Mouse (Mus musculus) limb, embryonic 11.5 days (tissue): ENCODE measurements around the gene Tsga10. TPM values are rescaled to one million over a fixed set of nuclear protein-coding genes. Genes with fewer than 3 reads are reported as not detected.
A peak's percentile ranks its signal among the peaks of the same experiment; 100 is the strongest.
"Not testable (repeated sequence)": the region's sequence is repeated elsewhere in the genome, so short reads cannot be mapped to it uniquely, and the experiment has no call there.

Source experiments
- ATAC-seq: fragments of 200-750 bp; cut with Nextera tagmentation; 2 replicates; pipeline ENCODE4 v1.8.0; 2017; ENCODE audit warnings: low read depth; ENCODE audit not compliant: insufficient number of reproducible peaks, low FRiP score, low TSS enrichment
- DNase-seq: peaks from one replicate; pipeline ENCODE4 v3.0.0-alpha.2; 2015; ENCODE audit warnings: low spot score
- H3K27ac ChIP-seq: fragments of 300-500 bp; sonication (generic); replicated peaks from 2 replicates; pipeline ENCODE4 v1.5.1; 2014; ENCODE audit warnings: low read depth, mild to moderate bottlenecking, low read length
- H3K27me3 ChIP-seq: fragments of 300-500 bp; sonication (generic); 2 replicates; pipeline ENCODE4 v1.6.1; 2014; ENCODE audit warnings: mild to moderate bottlenecking, low read length, mixed read lengths; ENCODE audit not compliant: control insufficient read depth, insufficient read depth
- H3K36me3 ChIP-seq: fragments of 300-500 bp; sonication (generic); 2 replicates; pipeline ENCODE4 v1.6.1; 2014; ENCODE audit warnings: mild to moderate bottlenecking, low read length, moderate library complexity, mixed read lengths; ENCODE audit not compliant: control insufficient read depth, insufficient read depth
- H3K4me1 ChIP-seq: fragments of 300-500 bp; sonication (generic); 2 replicates; pipeline ENCODE4 v1.6.1; 2014; ENCODE audit warnings: low read length, mixed read lengths; ENCODE audit not compliant: control insufficient read depth, insufficient read depth
- H3K4me2 ChIP-seq: fragments of 300-500 bp; sonication (generic); 2 replicates; pipeline ENCODE4 v1.6.1; 2014; ENCODE audit warnings: low read depth, mild to moderate bottlenecking, moderate library complexity; ENCODE audit not compliant: severe bottlenecking
- H3K4me3 ChIP-seq: fragments of 300-500 bp; sonication (generic); 2 replicates; pipeline ENCODE4 v1.5.1; 2014; ENCODE audit warnings: low read depth, low read length
- H3K9ac ChIP-seq: fragments of 300-500 bp; sonication (generic); 2 replicates; pipeline ENCODE4 v1.6.1; 2014; ENCODE audit warnings: mild to moderate bottlenecking, low read length
- H3K9me3 ChIP-seq: fragments of 300-500 bp; sonication (generic); 2 replicates; pipeline ENCODE4 v1.6.1; 2016; ENCODE audit warnings: low read length; ENCODE audit not compliant: control insufficient read depth
- WGBS: fragments of 180-500 bp; shearing (Covaris S2); extraction: QIAGEN DNeasy Blood & Tissue Kit; methylation state at CpG from one replicate; pipeline ENCODE4 v1.1.7; 2014; 5-methylcytosine and 5-hydroxymethylcytosine counted together
- polyA plus RNA-seq: library from polyadenylated mRNA; unstranded; fragments of >200 nt; fragmentation: Nextera tagmentation; extraction: Ambion mirVana; gene quantifications from 2 replicates; pipeline ENCODE4 v1.2.1, GENCODE M21; 2014

Tsga10 gene
- polyA plus RNA-seq, 1 experiment from 2014 or later: 7.2 TPM

DNA sequence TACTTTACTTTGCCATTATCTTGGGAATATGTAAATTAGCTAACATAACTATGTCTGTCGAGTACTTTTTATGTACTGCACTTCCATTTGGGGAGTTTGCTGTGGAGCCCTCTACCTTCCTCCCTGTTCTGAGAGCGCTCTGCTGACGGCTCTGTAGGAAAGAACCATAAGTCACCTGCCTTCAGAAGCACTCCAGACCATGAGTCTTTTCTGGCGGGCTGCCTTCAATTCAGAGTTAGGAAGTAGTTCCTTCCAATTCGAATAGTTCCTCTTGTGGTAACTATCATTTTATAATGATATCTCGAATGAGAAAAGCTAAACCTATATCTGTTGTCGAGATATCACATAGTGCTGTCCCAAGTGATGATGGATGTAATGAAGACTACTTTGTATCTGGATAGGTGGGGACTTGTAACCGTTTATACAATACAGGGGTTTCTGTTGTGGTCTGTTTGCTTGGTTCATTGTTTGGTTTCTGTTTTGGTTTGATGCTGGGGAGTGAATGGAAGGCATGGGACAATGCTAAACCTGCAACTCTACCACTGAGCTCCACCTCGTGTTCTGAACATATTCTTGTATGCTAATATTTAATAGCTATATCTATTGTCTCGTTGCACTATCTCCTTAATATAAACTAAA, 1.6 kb upstream of the Tsga10 start:
- Histone ChIP-seq H3K4me1 (no peaks in the 10 kb centered on the region), H3K4me2 (no peak overlapping the region), H3K4me3 (no peak overlapping the region), H3K36me3 (no peaks in the 10 kb centered on the region), H3K27ac (no peak overlapping the region), H3K27me3 (no peaks in the 10 kb centered on the region), H3K9me3 (no peaks in the 10 kb centered on the region), H3K9ac (no peak overlapping the region)
- WGBS: 68% methylated on average over 10 of the region's 10 CpGs
- DNase-seq: no peak
- no peak for ATAC-seq

- Histone ChIP-seq H3K4me3 (no peak overlapping the region), H3K27me3 (no peaks in the 10 kb centered on the region), H3K36me3 (no peaks in the 10 kb centered on the region), H3K9me3 (no peaks in the 10 kb centered on the region), H3K4me2 (no peak overlapping the region), H3K27ac (no peak overlapping the region), H3K4me1 (no peaks in the 10 kb centered on the region), H3K9ac (no peak overlapping the region)
- DNase-seq (peak; percentile 62), ATAC-seq (no peak)
- WGBS: 67% methylated on average over 1 of the region's 1 CpGs
Observed at GRCm38 (mm10) chr1:37867056-37867455, 827 bp upstream of the Tsga10 start.

DNA sequence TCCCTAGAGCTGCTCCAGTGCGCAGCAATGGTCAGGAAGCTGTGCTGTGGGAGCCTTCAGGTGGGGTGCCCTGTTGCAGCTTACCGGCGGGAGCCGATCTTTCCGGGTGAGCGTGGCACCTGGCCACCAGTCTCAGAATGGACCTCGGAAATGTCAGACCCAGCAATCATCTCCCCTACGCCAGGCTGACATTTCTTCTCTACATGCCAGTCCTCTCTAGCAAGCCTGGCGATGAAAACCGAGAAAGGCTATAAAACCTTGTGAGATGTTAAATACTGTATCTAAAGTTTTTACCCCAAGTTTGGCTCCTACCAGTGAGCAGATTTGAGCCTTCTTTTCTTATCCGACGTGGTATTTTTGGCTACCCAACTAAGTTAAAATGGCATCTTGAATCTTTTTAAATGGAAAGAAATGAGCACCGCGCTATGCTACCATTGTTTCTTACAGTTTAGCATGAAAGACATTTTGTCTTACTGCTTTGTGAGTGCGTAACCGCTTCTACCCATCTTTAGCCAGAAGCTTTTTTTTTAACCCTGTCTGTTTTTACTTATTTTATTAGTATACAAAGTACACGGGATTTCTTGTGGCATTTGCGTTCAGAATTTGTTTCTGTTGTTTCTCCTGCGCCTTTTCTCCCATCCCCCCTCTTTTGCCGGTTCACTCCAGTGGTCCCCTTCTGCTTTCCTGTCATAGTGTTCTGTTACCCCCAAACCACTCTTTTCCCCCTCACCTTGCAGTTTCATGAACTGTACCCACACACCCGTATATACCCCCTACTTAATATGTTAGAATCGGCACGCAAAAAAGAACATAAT, 621 bp downstream of the Tsga10 start:
- no peak overlapping the region for H3K27ac ChIP-seq
- 11% methylated on average over 23 of the region's 23 CpGs for WGBS
- no peak for DNase-seq
- peak overlapping the region; percentile 56; the same call in 1 of the 2 replicates for H3K9ac ChIP-seq
- no peaks in the 10 kb centered on the region for H3K4me1 ChIP-seq
- no peaks in the 10 kb centered on the region for H3K27me3 ChIP-seq
- peak overlapping the region; percentile 65 for H3K4me2 ChIP-seq
- no peaks in the 10 kb centered on the region for H3K36me3 ChIP-seq
- no peaks in the 10 kb centered on the region for H3K9me3 ChIP-seq
- H3K4me3 ChIP-seq: peak overlapping the region; percentile 59
- no peak for ATAC-seq

DNA sequence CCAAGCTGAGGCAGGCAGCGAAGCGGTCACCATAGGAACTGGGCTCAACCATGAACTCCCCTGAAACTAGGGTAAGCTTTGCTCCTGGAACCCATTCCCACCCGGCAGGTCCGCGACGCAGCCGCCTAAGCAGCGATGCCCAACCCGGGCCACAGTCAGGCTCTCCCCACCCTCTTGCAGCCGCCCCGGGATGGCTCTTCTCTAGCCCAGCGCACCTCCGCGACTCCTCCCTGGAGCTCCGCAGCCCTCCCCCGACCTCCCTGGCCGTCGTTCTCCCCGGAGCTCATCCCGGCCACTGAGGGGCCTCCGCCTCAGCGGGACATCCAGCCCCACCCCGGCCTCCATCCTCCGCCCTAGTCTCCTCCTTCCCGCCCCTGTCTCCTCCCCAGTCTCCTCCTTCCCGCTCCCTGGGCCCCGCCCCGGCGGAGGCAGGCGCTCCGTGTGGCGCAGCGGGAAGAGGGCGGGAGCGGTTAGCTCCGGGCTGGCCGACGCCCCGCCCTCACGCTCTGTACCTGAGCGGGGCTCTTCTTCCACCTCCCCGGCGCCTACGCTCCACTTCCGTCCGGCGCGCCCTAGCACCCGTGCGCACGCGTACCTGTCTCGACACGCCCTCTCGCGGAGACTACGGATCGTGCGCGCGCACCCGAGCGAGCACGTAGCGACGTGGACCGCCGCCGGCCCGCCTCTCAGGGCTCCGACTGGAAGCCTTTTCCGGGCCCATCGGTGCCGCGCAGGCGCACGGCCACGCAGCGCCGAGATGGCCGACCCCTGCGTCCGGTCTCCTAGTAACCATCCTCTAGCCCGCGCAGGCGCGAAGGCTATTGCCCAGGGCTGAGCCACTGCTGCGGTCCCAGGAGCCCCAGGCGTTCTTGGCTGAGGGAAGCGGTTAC, 1.5 kb downstream of the Tsga10 start:
- Histone ChIP-seq H3K27me3 (no peaks in the 10 kb centered on the region), H3K36me3 (no peaks in the 10 kb centered on the region), H3K4me1 (no peaks in the 10 kb centered on the region), H3K4me3 (peak overlapping the region; percentile 59), H3K9me3 (no peaks in the 10 kb centered on the region), H3K4me2 (peak overlapping the region; percentile 69), H3K9ac (peak overlapping the region; percentile 68), H3K27ac (peak overlapping the region; percentile 75; the same call in 1 of the 2 replicates)
- DNase-seq (peak; percentile 99), ATAC-seq (peak; percentile 99)
- under 1% methylated on average over 89 of the region's 90 CpGs for WGBS

DNA sequence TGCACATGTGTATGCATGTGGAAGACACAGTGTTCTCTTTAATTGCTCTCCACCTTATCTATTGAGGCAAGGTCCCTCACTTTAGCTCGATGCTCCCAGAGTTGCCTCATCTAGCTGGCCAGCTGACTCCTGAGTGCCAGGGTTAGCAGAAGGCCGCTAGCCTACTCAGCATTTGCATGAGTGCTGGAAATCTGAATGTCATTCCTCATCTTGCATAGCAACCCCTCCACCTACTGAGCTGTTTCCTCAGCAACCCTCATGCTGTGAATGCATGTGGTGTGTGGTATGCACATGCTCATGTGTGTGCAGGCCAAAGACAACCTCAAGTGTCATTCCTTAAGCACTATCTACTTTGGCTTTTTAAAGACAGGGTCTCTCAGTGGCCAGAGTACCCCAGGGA, 15.5 kb downstream of the Tsga10 start:
- 74% methylated on average over 2 of the region's 2 CpGs for WGBS
- Histone ChIP-seq H3K36me3 (no peaks in the 10 kb centered on the region), H3K4me1 (no peaks in the 10 kb centered on the region)

GRCm38 (mm10) chr1:37846878-37847277, 19.4 kb downstream of the Tsga10 start:
- 83% methylated on average over 8 of the region's 8 CpGs for WGBS
- H3K27me3 ChIP-seq: no peaks in the 10 kb centered on the region

More for the DNA sequence above, 15.5 kb downstream of the Tsga10 start:
- DNase-seq: no peak
- Histone ChIP-seq H3K27me3 (no peaks in the 10 kb centered on the region), H3K9me3 (no peaks in the 10 kb centered on the region), H3K4me2 (no peak overlapping the region), H3K9ac (no peak overlapping the region), H3K4me3 (no peak overlapping the region), H3K27ac (no peak overlapping the region)
- no peak for ATAC-seq

DNA sequence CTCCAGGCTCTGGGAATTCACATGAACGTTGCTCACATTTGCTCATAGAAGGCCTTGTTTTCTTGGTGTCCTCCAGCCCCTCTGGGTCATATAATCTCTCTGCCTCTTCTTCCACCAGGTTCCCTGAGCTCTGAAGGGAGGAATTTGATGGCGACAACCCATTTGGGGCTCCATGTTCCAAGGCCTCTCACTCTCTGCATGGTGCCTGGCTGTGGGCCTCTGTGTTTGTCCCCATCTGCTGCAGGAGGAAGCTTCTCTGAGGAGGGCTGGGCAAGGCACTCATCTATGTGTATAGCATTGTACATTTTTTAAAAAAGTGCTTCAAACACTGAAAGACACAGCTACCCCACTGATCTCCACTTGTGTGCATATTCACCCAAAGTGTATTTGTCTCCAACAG, 34.5 kb downstream of the Tsga10 start:
- Histone ChIP-seq H3K4me3 (no peak overlapping the region), H3K4me1 (no peaks in the 10 kb centered on the region), H3K36me3 (no peaks in the 10 kb centered on the region), H3K9me3 (no peaks in the 10 kb centered on the region), H3K27me3 (no peaks in the 10 kb centered on the region), H3K9ac (no peak overlapping the region), H3K4me2 (no peak overlapping the region), H3K27ac (no peak overlapping the region)
- ATAC-seq (no peak), DNase-seq (no peak)
- WGBS: 55% methylated on average over 2 of the region's 2 CpGs

More at GRCm38 (mm10) chr1:37846878-37847277, 19.4 kb downstream of the Tsga10 start:
- Histone ChIP-seq H3K36me3 (no peaks in the 10 kb centered on the region), H3K9ac (no peak overlapping the region), H3K4me1 (no peaks in the 10 kb centered on the region), H3K4me2 (no peak overlapping the region), H3K4me3 (no peak overlapping the region), H3K9me3 (no peaks in the 10 kb centered on the region), H3K27ac (no peak overlapping the region)
- ATAC-seq (no peak), DNase-seq (no peak)

DNA sequence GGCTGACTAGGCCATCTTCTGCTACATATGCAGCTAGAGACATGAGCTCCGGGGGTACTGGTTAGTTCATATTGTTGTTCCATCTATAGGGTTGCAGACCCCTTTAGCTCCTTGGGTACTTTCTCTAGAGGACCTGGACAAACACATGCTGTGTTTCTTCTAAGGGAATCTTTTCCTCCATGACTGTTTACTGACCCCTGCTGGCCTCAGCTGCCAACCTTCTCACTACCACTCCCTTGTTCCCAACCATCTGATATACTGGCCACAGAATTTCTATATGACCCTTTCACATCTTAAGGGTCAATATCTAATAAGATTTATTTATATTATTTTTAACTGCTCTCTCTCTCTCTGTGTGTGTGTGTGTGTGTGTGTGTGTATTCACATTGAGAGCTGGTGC, 63.9 kb downstream of the Tsga10 start:
- not testable (repeated sequence) for H3K9ac ChIP-seq, ATAC-seq, H3K27ac ChIP-seq, H3K9me3 ChIP-seq, H3K27me3 ChIP-seq, H3K36me3 ChIP-seq, H3K4me1 ChIP-seq, H3K4me3 ChIP-seq, H3K4me2 ChIP-seq, DNase-seq
- WGBS: 86% methylated on average over 1 of the region's 1 CpGs
